Mouse (Mus musculus) midbrain, embryonic 14.5 days (tissue): Measurements from ENCODE around the gene Cnr2. TPM values are rescaled to one million over a fixed set of nuclear protein-coding genes. Genes with fewer than 3 reads are reported as not detected.
"Not testable (repeated sequence)": the region's sequence is repeated elsewhere in the genome, so short reads cannot be mapped to it uniquely, and the experiment has no call there.

ENCODE experiments used
- ATAC-seq: fragments of 200-750 bp; cut with Nextera tagmentation; 2 replicates; pipeline ENCODE4 v1.8.0; 2017; ENCODE audit warnings: moderate number of reproducible peaks, moderate library complexity; ENCODE audit not compliant: low FRiP score, low TSS enrichment
- DNase-seq: peaks from one replicate; pipeline ENCODE4 v3.0.0-alpha.2; 2015
- H3K27ac ChIP-seq: fragments of 300-500 bp; sonication (generic); replicated peaks from 2 replicates; pipeline ENCODE4 v1.5.1; 2014; ENCODE audit warnings: mild to moderate bottlenecking, low read depth, low read length, moderate library complexity
- H3K27me3 ChIP-seq: fragments of 300-500 bp; sonication (generic); 2 replicates; pipeline ENCODE4 v1.6.1; 2014; ENCODE audit warnings: low read length, control low read depth, mixed read lengths; ENCODE audit not compliant: control insufficient read depth, insufficient read depth
- H3K36me3 ChIP-seq: fragments of 300-500 bp; sonication (generic); 2 replicates; pipeline ENCODE4 v1.6.1; 2014; ENCODE audit warnings: low read length, control low read depth; ENCODE audit not compliant: control insufficient read depth, insufficient read depth
- H3K4me1 ChIP-seq: fragments of 300-500 bp; sonication (generic); 2 replicates; pipeline ENCODE4 v1.6.1; 2014; ENCODE audit warnings: mild to moderate bottlenecking, antibody characterized with exemption, low read length, control low read depth; ENCODE audit not compliant: control insufficient read depth, insufficient read depth
- H3K4me2 ChIP-seq: fragments of 300-500 bp; sonication (generic); 2 replicates; pipeline ENCODE4 v1.6.1; 2014; ENCODE audit warnings: mild to moderate bottlenecking, low read length, moderate library complexity
- H3K4me3 ChIP-seq: fragments of 300-500 bp; sonication (generic); replicated peaks from 2 replicates; pipeline ENCODE4 v1.5.1; 2014; ENCODE audit warnings: low read depth, low read length
- H3K9ac ChIP-seq: fragments of 300-500 bp; sonication (generic); replicated peaks from 2 replicates; pipeline ENCODE4 v1.6.1; 2014; ENCODE audit warnings: mild to moderate bottlenecking, low read length, moderate library complexity
- H3K9me3 ChIP-seq: fragments of 300-500 bp; sonication (generic); 2 replicates; pipeline ENCODE4 v1.6.1; 2016; ENCODE audit warnings: low read length, control low read depth, mixed read lengths; ENCODE audit not compliant: control insufficient read depth
- WGBS: fragments of 180-500 bp; shearing (Covaris S2); extraction: QIAGEN DNeasy Blood & Tissue Kit; methylation state at CpG from one replicate; pipeline ENCODE4 v1.1.7; 2014; 5-methylcytosine and 5-hydroxymethylcytosine counted together
- polyA plus RNA-seq: library from polyadenylated mRNA; unstranded; fragments of >200 nt; fragmentation: Nextera tagmentation; extraction: Ambion mirVana; gene quantifications from 2 replicates; pipeline ENCODE4 v1.2.1, GENCODE M21; 2014

The Cnr2 gene
- polyA plus RNA-seq, 1 experiment from 2014 or later: 0.17 TPM

- H3K4me3 ChIP-seq: no peak overlapping the region
- no peak for DNase-seq
- no peaks in the 10 kb centered on the region for H3K4me1 ChIP-seq
- ATAC-seq: no peak
- H3K27me3 ChIP-seq: no peaks in the 10 kb centered on the region
- H3K27ac ChIP-seq: no peak overlapping the region
- H3K9me3 ChIP-seq: no peaks in the 10 kb centered on the region
- no peak overlapping the region for H3K4me2 ChIP-seq
- no peak overlapping the region for H3K9ac ChIP-seq
- WGBS: 96% methylated on average over 5 of the region's 5 CpGs
- H3K36me3 ChIP-seq: peaks cover 43% of the 10 kb centered on the region
Observed at GRCm38 (mm10) chr4:135929405-135929804, 34.2 kb downstream of the Cnr2 start.

DNA sequence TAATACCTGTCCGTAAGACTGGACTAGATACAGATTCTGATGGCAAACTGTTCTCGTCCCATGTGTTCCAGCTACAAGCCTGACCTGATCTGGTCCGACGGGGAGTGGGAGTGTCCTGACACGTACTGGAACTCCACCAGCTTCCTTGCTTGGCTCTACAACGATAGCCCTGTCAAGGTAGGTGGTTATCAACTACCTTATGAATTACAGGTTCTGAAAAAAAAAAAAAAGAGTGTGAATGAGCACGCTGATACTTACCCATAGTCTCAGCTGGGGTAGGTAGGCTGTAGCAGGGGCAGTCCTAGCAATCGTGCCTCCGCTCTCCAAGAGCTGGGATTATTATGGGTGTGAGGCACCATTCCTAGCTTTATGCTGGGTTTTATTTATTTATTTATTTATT, 34.6 kb downstream of the Cnr2 start:
- no peak for ATAC-seq
- Histone ChIP-seq H3K4me2 (no peak overlapping the region), H3K4me1 (no peaks in the 10 kb centered on the region), H3K9ac (no peak overlapping the region), H3K9me3 (no peaks in the 10 kb centered on the region), H3K4me3 (no peak overlapping the region), H3K27me3 (no peaks in the 10 kb centered on the region), H3K27ac (no peak overlapping the region), H3K36me3 (peaks cover 47% of the 10 kb centered on the region)
- WGBS: 93% methylated on average over 9 of the region's 9 CpGs
- DNase-seq: no peak

DNA sequence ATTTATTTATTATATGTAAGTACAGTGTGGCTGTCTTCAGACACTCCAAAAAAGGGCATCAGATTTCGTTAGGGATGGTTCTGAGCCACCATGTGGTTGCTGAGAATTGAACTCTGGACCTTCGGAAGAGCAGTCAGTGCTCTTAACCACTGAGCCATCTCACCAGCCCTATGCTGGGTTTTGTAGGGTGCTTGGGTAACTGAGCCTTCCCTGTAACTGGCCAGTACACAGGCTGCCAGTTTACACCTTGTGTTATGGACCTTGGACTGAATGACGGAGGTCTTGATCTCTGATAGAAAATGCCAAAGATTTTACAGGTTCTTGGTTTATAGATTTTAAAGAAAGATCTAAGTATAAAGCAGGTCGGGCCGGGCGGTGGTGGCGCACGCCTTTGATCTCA, 35.0 kb downstream of the Cnr2 start:
- Histone ChIP-seq H3K27ac (no peak overlapping the region), H3K36me3 (peaks cover 50% of the 10 kb centered on the region), H3K9me3 (no peaks in the 10 kb centered on the region), H3K4me1 (no peaks in the 10 kb centered on the region), H3K9ac (no peak overlapping the region), H3K4me2 (no peak overlapping the region), H3K27me3 (no peaks in the 10 kb centered on the region), H3K4me3 (no peak overlapping the region)
- DNase-seq: no peak
- ATAC-seq: no peak
- 97% methylated on average over 8 of the region's 8 CpGs for WGBS

- 65% methylated on average over 5 of the region's 5 CpGs for WGBS
- H3K27ac ChIP-seq: no peak overlapping the region
- peaks cover 49% of the 10 kb centered on the region for H3K36me3 ChIP-seq
- no peaks in the 10 kb centered on the region for H3K9me3 ChIP-seq
- no peak overlapping the region for H3K9ac ChIP-seq
- H3K27me3 ChIP-seq: no peaks in the 10 kb centered on the region
- no peak overlapping the region for H3K4me3 ChIP-seq
- no peak for ATAC-seq
- no peaks in the 10 kb centered on the region for H3K4me1 ChIP-seq
- DNase-seq: peak; percentile 61
- H3K4me2 ChIP-seq: no peak overlapping the region
Observed at GRCm38 (mm10) chr4:135931832-135932231, 36.6 kb downstream of the Cnr2 start.

DNA sequence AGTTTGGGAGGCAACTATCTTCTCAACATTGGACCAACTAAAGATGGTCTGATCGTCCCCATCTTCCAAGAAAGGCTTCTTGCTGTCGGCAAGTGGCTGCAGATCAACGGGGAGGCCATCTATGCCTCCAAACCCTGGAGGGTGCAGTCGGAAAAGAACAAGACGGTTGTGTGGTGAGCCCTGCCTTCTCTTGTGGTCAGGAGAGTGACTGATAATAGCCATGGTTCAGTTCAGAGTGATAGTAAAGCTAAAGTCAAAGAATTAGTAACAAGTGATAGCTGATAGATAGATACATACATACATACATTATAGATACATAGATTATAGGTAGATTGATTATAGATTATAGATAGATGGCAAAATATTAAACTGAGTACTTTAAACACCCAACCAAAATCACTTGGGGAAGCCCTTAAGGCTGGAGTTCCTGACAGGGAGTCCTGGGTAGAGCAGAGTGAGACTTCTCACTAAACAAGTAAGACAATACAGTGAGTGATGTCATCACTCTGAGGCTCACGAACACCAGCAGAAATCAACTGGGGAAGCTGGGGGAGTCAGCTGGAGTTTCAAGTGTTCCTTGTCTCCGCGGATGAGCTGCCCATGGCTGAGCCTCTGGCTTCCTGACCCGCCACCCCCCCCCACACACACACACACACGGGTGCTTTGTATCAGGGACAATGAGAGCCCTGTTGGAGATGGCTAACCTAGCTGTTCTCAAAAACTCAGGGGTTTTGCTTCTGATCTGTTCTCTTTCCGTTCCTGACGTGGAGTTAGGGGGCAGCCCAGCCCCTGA, 39.7 kb downstream of the Cnr2 start:
- no peak overlapping the region for H3K4me2 ChIP-seq
- no peak for DNase-seq
- H3K9ac ChIP-seq: no peak overlapping the region
- H3K4me3 ChIP-seq: no peak overlapping the region
- no peaks in the 10 kb centered on the region for H3K27me3 ChIP-seq
- ATAC-seq: no peak
- H3K4me1 ChIP-seq: no peaks in the 10 kb centered on the region
- H3K27ac ChIP-seq: no peak overlapping the region
- H3K9me3 ChIP-seq: no peaks in the 10 kb centered on the region
- 46% methylated on average over 12 of the region's 12 CpGs for WGBS
- H3K36me3 ChIP-seq: peaks cover 60% of the 10 kb centered on the region

DNA sequence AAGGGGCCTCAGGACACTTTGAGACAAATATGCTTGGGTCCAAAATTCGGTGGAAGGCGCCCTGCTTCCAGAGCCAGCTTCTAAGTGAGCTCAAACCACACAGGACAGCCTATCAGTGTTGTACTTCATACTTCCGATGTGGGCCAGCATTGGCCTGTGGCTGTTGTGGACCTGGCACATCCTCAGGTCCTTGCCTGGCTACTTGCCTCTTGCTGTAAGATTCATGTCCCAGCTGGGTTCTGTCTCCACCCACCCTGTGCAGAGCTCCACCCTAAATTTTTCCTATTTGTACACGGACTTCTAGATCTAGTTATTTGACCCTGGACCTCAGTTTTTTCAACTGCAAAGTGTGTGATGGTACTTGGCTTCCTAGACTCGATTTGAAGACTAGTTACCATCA, 40.3 kb downstream of the Cnr2 start:
- H3K9ac ChIP-seq: no peak overlapping the region
- no peak overlapping the region for H3K27ac ChIP-seq
- H3K4me3 ChIP-seq: no peak overlapping the region
- DNase-seq (no peak), ATAC-seq (no peak)
- H3K36me3 ChIP-seq: peaks cover 56% of the 10 kb centered on the region
- H3K27me3 ChIP-seq: no peaks in the 10 kb centered on the region
- WGBS: 62% methylated on average over 5 of the region's 5 CpGs
- no peak overlapping the region for H3K4me2 ChIP-seq
- H3K9me3 ChIP-seq: no peaks in the 10 kb centered on the region
- no peaks in the 10 kb centered on the region for H3K4me1 ChIP-seq

DNA sequence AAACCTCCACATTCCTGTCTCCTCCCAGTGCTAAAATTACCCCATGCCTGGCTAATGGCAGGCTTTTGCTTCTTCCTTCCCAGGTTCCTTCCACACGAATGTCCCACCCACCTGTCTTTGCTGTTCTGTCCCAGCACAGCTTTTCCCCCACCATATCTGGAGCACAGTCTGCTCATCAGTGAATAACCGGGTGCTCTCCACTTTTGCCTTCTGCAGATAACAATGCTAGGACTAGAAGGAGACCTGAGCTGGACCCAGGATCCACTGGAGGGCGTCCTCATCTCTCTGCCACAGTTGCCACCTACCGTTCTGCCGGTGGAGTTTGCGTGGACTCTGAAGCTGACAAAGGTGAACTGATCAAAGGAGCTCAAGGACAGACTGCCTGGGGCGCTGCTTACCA, 43.7 kb downstream of the Cnr2 start:
- H3K9ac ChIP-seq: no peak overlapping the region
- no peak overlapping the region for H3K4me2 ChIP-seq
- no peaks in the 10 kb centered on the region for H3K27me3 ChIP-seq
- WGBS: 88% methylated on average over 7 of the region's 7 CpGs
- no peak overlapping the region for H3K27ac ChIP-seq
- H3K9me3 ChIP-seq: no peaks in the 10 kb centered on the region
- H3K4me1 ChIP-seq: no peaks in the 10 kb centered on the region
- ATAC-seq (no peak), DNase-seq (no peak)
- H3K36me3 ChIP-seq: peaks cover 44% of the 10 kb centered on the region
- no peak overlapping the region for H3K4me3 ChIP-seq

GRCm38 (mm10) chr4:135941026-135941425, 45.8 kb downstream of the Cnr2 start:
- 85% methylated on average over 8 of the region's 8 CpGs for WGBS
- H3K27me3 ChIP-seq, DNase-seq: not testable (repeated sequence)

DNA sequence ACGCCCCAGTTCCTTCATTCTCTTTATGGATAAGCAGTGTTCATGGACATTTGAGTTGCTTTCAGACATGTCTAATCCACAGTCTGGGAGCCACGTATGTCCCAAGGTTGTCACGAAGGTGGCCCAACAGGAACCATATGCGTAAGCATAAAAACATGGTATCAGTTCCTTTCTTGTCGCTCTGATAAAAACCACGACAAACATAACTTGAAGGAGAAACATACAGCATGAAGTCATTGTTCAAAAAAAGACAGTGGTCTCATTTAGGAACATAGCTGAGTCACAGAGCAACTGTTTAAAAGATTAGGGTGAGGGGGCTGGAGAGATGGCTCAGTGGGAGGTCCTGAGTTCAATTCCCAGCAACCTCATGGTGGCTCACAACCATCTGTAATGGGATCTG, 47.0 kb downstream of the Cnr2 start:
- 93% methylated on average over 6 of the region's 6 CpGs for WGBS
- no peaks in the 10 kb centered on the region for H3K27me3 ChIP-seq
- H3K27ac ChIP-seq: no peak overlapping the region
- H3K4me3 ChIP-seq: no peak overlapping the region
- DNase-seq (no peak), ATAC-seq (no peak)
- H3K4me1 ChIP-seq: no peaks in the 10 kb centered on the region
- H3K4me2 ChIP-seq: no peak overlapping the region
- H3K9me3 ChIP-seq: no peaks in the 10 kb centered on the region
- H3K9ac ChIP-seq: no peak overlapping the region
- peaks cover 18% of the 10 kb centered on the region for H3K36me3 ChIP-seq

More at GRCm38 (mm10) chr4:135941026-135941425, 45.8 kb downstream of the Cnr2 start:
- not testable (repeated sequence) for H3K4me1 ChIP-seq, H3K9me3 ChIP-seq, ATAC-seq, H3K4me2 ChIP-seq, H3K27ac ChIP-seq, H3K4me3 ChIP-seq, H3K9ac ChIP-seq
- H3K36me3 ChIP-seq: peaks cover 25% of the 10 kb centered on the region
